Comparison of ENCODE assay signal across 8 mouse cellular contexts in genomic region chr1:75168093-75168471, GRCm38 (mm10). TPM values are rescaled to one million over a fixed set of nuclear protein-coding genes. Genes with fewer than 3 reads are reported as not detected.
A peak's percentile ranks its signal among the peaks of the same experiment; 100 is the strongest.
DNase-seq lines count a peak whose midpoint lies in the region; ATAC-seq and TF ChIP-seq lines count a peak whose summit lies in the region.

No protein-coding gene starts in this region.

- H3K4me1 ChIP-seq in heart, embryonic 13.5 days: peaks cover 15% of the 10 kb centered on the region
- H3K4me1 ChIP-seq in hindbrain, embryonic 10.5 days (replicated peaks): peaks cover 18% of the 10 kb centered on the region
- H3K4me1 ChIP-seq in midbrain, embryonic 10.5 days: peaks cover 19% of the 10 kb centered on the region

- peak overlapping the region; percentile 87 for H3K27ac ChIP-seq in heart, embryonic 13.5 days (replicated peaks)
- H3K27ac ChIP-seq in hindbrain, embryonic 10.5 days: peak overlapping the region; percentile 90
- peak overlapping the region; percentile 86 for H3K27ac ChIP-seq in midbrain, embryonic 10.5 days (replicated peaks)

- in situ Hi-C loops in Patski (cut with MboI; ENCODE audit: low pct_unique_long_range_greater_than_20kb): no loop called here

- peak overlapping the region; percentile 83 for H3K4me2 ChIP-seq in heart, embryonic 13.5 days

- intact Hi-C loops in heart, postnatal 25 days (cut with DNase I): loop anchor here (2.0 kb wide), 1 partner anchor 25 kb away; the partner anchor contains the start of genes Cnppd1 and Retreg2

- peak overlapping the region; percentile 86 for H3K9ac ChIP-seq in heart, embryonic 13.5 days

- TF ChIP-seq CTCF in Patski (IDR thresholded peaks at IDR 0.05): no peak

- 8% methylated on average over 7 of the region's 7 CpGs for WGBS in heart, embryonic 13.5 days
- WGBS in hindbrain, embryonic 10.5 days: 6% methylated on average over 7 of the region's 7 CpGs
- 8% methylated on average over 7 of the region's 7 CpGs for WGBS in midbrain, embryonic 10.5 days

- CTCF ChIA-PET in Patski (lab: Charles Lee): interaction anchor here (1.1 to 1.7 kb wide), 2 partner anchors 11 to 12 kb away, joined by 4 read pairs; partner anchors contain the start of gene Abcb6

- POLR2A ChIA-PET in Patski (lab: Charles Lee): interaction anchor here (0.7 kb wide), 1 partner anchor 421 kb away, joined by 3 read pairs; no protein-coding TSS in a partner anchor

- DNase-seq in heart, postnatal 25 days (ENCODE audit: low spot score): no peak
- no peak for DNase-seq in Patski (ENCODE audit: low read depth, low spot score)
- DNase-seq in hindbrain, embryonic 10.5 days (ENCODE audit: low spot score): no peak
- no peak for DNase-seq in midbrain, embryonic 10.5 days (ENCODE audit: low spot score)
- no peak for DNase-seq in thymus, postnatal 36 days
- no peak for DNase-seq in adrenal gland, adult 8-10 months
- DNase-seq in adrenal gland, adult 18-20 months (ENCODE audit: low spot score in 2 of 2): no peak

- no peak for ATAC-seq in heart, embryonic 13.5 days (ENCODE audit: extremely low read depth, insufficient number of reproducible peaks, low FRiP score, low TSS enrichment)
- ATAC-seq in Patski: peak; percentile 24

- H3K9me3 ChIP-seq in heart, embryonic 13.5 days: no peaks in the 10 kb centered on the region
- H3K9me3 ChIP-seq in hindbrain, embryonic 10.5 days: no peaks in the 10 kb centered on the region
- H3K9me3 ChIP-seq in midbrain, embryonic 10.5 days (replicated peaks): no peaks in the 10 kb centered on the region

- H3K36me3 ChIP-seq in heart, embryonic 13.5 days: peaks cover 36% of the 10 kb centered on the region
- peaks cover 29% of the 10 kb centered on the region for H3K36me3 ChIP-seq in hindbrain, embryonic 10.5 days
- peaks cover 29% of the 10 kb centered on the region for H3K36me3 ChIP-seq in midbrain, embryonic 10.5 days

- H3K4me3 ChIP-seq in heart, embryonic 13.5 days: peak overlapping the region; percentile 70
- peak overlapping the region; percentile 82 for H3K4me3 ChIP-seq in hindbrain, embryonic 10.5 days
- peak overlapping the region; percentile 77 for H3K4me3 ChIP-seq in midbrain, embryonic 10.5 days

- H3K27me3 ChIP-seq in heart, embryonic 13.5 days (replicated peaks): no peaks in the 10 kb centered on the region
- H3K27me3 ChIP-seq in Patski: no peaks in the 10 kb centered on the region
- no peaks in the 10 kb centered on the region for H3K27me3 ChIP-seq in hindbrain, embryonic 10.5 days (ENCODE audit: insufficient read depth, poor library complexity, severe bottlenecking)
- H3K27me3 ChIP-seq in midbrain, embryonic 10.5 days (ENCODE audit: low read depth, poor library complexity, severe bottlenecking): no peaks in the 10 kb centered on the region

RNA-seq across cellular contexts. Expression of gene Zfand2b, which starts 0.4 kb away (rescaled TPM):
- 27.2 and 31.7 TPM in 2 replicates for polyA plus RNA-seq in heart, embryonic 13.5 days (2015; fragmentation: Nextera tagmentation; extraction: Ambion mirVana)
- 10 to 100 TPM; 14.2 to 15.3 TPM for total RNA-seq in heart, postnatal 25 days (2021)
- 27.0 TPM for polyA plus RNA-seq in Patski (2021)
- 38.0 and 43.8 TPM in 2 replicates for polyA plus RNA-seq in hindbrain, embryonic 10.5 days (2016; fragmentation: Nextera tagmentation; extraction: Ambion mirVana)
- 30.6 and 34.1 TPM in 2 replicates for polyA plus RNA-seq in midbrain, embryonic 10.5 days (2016; fragmentation: Nextera tagmentation; extraction: Ambion mirVana)
- 10 to 100 TPM; 34.2 to 39.7 (median 36.2) TPM for total RNA-seq in adrenal gland, adult 8-10 months (2022)
- 10 to 100 TPM; 29.4 to 31.8 TPM for total RNA-seq in adrenal gland, adult 18-20 months (2021)

RNA-seq across cellular contexts. Expression of gene Abcb6, which starts 12.1 kb away (rescaled TPM):
- polyA plus RNA-seq in heart, embryonic 13.5 days (2015; fragmentation: Nextera tagmentation; extraction: Ambion mirVana): 14.8 and 17.6 TPM in 2 replicates
- total RNA-seq in heart, postnatal 25 days (2021): 10 to 100 TPM; 26.1 to 29.6 TPM
- polyA plus RNA-seq in Patski (2021): 25.9 TPM
- polyA plus RNA-seq in hindbrain, embryonic 10.5 days (2016; fragmentation: Nextera tagmentation; extraction: Ambion mirVana): 32.6 and 35.7 TPM in 2 replicates
- polyA plus RNA-seq in midbrain, embryonic 10.5 days (2016; fragmentation: Nextera tagmentation; extraction: Ambion mirVana): 42.5 and 50.6 TPM in 2 replicates
- 10 to 100 TPM; 20.9 to 32.9 (median 31.4) TPM for total RNA-seq in adrenal gland, adult 8-10 months (2022)
- 10 to 100 TPM; 23.1 to 23.3 TPM for total RNA-seq in adrenal gland, adult 18-20 months (2021)

RNA-seq across cellular contexts. Expression of gene Ankzf1, which starts 23.9 kb away (rescaled TPM):
- polyA plus RNA-seq in heart, embryonic 13.5 days (2015; fragmentation: Nextera tagmentation; extraction: Ambion mirVana): 23.7 and 26.4 TPM in 2 replicates
- 10 to 100 TPM; 11.2 to 12.9 TPM for total RNA-seq in heart, postnatal 25 days (2021)
- 28.5 TPM for polyA plus RNA-seq in Patski (2021)
- 21.6 and 23.8 TPM in 2 replicates for polyA plus RNA-seq in hindbrain, embryonic 10.5 days (2016; fragmentation: Nextera tagmentation; extraction: Ambion mirVana)
- 22.9 and 24.1 TPM in 2 replicates for polyA plus RNA-seq in midbrain, embryonic 10.5 days (2016; fragmentation: Nextera tagmentation; extraction: Ambion mirVana)
- total RNA-seq in adrenal gland, adult 8-10 months (2022): 10 to 100 TPM; 17.0 to 28.2 (median 22.8) TPM
- 10 to 100 TPM; 13.0 to 18.5 TPM for total RNA-seq in adrenal gland, adult 18-20 months (2021)

RNA-seq across cellular contexts. Expression of gene Atg9a, which starts 23.9 kb away (rescaled TPM):
- 28.7 and 30.4 TPM in 2 replicates for polyA plus RNA-seq in heart, embryonic 13.5 days (2015; fragmentation: Nextera tagmentation; extraction: Ambion mirVana)
- 10 to 100 TPM; 68.2 to 72.9 TPM for total RNA-seq in heart, postnatal 25 days (2021)
- polyA plus RNA-seq in Patski (2021): 33.2 TPM
- 23.1 and 32.1 TPM in 2 replicates for polyA plus RNA-seq in hindbrain, embryonic 10.5 days (2016; fragmentation: Nextera tagmentation; extraction: Ambion mirVana)
- polyA plus RNA-seq in midbrain, embryonic 10.5 days (2016; fragmentation: Nextera tagmentation; extraction: Ambion mirVana): 18.8 and 25.4 TPM in 2 replicates
- 10 to 100 TPM; 41.9 to 52.6 (median 47.6) TPM for total RNA-seq in adrenal gland, adult 8-10 months (2022)
- total RNA-seq in adrenal gland, adult 18-20 months (2021): 10 to 100 TPM; 38.0 to 42.7 TPM

RNA-seq across cellular contexts. Expression of gene Retreg2, which starts 25.5 kb away (rescaled TPM):
- polyA plus RNA-seq in heart, embryonic 13.5 days (2015; fragmentation: Nextera tagmentation; extraction: Ambion mirVana): 35.2 and 35.9 TPM in 2 replicates
- 10 to 100 TPM; 19.5 to 23.5 TPM for total RNA-seq in heart, postnatal 25 days (2021)
- 107 TPM for polyA plus RNA-seq in Patski (2021)
- 46.0 and 63.4 TPM in 2 replicates for polyA plus RNA-seq in hindbrain, embryonic 10.5 days (2016; fragmentation: Nextera tagmentation; extraction: Ambion mirVana)
- 44.1 and 55.4 TPM in 2 replicates for polyA plus RNA-seq in midbrain, embryonic 10.5 days (2016; fragmentation: Nextera tagmentation; extraction: Ambion mirVana)
- 100 to 1,000 TPM in 3 of 4 experiments, 10 to 100 TPM in 1; 98.5 to 113 (median 104) TPM for total RNA-seq in adrenal gland, adult 8-10 months (2022)
- 10 to 100 TPM; 86.5 to 95.1 TPM for total RNA-seq in adrenal gland, adult 18-20 months (2021)
